Mouse (Mus musculus): ENCODE results near the gene Nlrc4. TPM values are rescaled to one million over a fixed set of nuclear protein-coding genes. Genes with fewer than 3 reads are reported as not detected.

Gene Nlrc4
- polyA plus RNA-seq, 2 experiments, result 0.17 to 0.19 TPM

- Histone ChIP-seq H3K27me3 (ENCODE audit: control insufficient read depth, insufficient read depth, low read length) (no peaks in the 10 kb centered on the region), H3K9me3 (ENCODE audit: control insufficient read depth, low read length) (no peaks in the 10 kb centered on the region), H3K4me1 (replicated peaks; ENCODE audit: control insufficient read depth in 2 of 2, insufficient read depth in 2 of 2, low read length in 1 of 2) (no peaks in the 10 kb centered on the region), H3K4me2 (ENCODE audit: low read depth) (no peak overlapping the region), H3K4me3 (ENCODE audit: insufficient read depth in 1 of 2, low read depth in 2 of 2, low read length in 2 of 2) (no peak overlapping the region), H3K36me3 (replicated peaks; ENCODE audit: control insufficient read depth, insufficient read depth, low read depth) (peaks cover 9% of the 10 kb centered on the region), H3K9ac (replicated peaks) (no peak overlapping the region), H3K27ac (no peak overlapping the region)
- ATAC-seq (ENCODE audit: insufficient read depth), result no peak
- 83% methylated on average over 8 of the region's 8 CpGs for WGBS (ENCODE audit: insufficient replicate concordance)
- no peak for DNase-seq (ENCODE audit: low read depth in 3 of 3, low spot score in 3 of 3)
- TF ChIP-seq CTCF (IDR thresholded peaks at IDR 0.05; ENCODE audit: low read depth) (no peak), EP300 (IDR thresholded peaks at IDR 0.05; ENCODE audit: low read depth) (no peak)
Observed at GRCm38 (mm10) chr17:74416841-74417360, 42.0 kb downstream of the Nlrc4 start.

GRCm38 (mm10) chr17:74414671-74415070 lies 44.3 kb downstream of the Nlrc4 start:
- no peak overlapping the region for H3K27ac ChIP-seq
- H3K9me3 ChIP-seq (ENCODE audit: control insufficient read depth, low read length), result no peaks in the 10 kb centered on the region
- H3K9ac ChIP-seq (replicated peaks), result no peak overlapping the region
- H3K4me3 ChIP-seq (ENCODE audit: insufficient read depth in 1 of 2, low read depth in 2 of 2, low read length in 2 of 2), result no peak overlapping the region
- peaks cover 12% of the 10 kb centered on the region for H3K36me3 ChIP-seq (replicated peaks; ENCODE audit: control insufficient read depth, insufficient read depth, low read depth)
- ATAC-seq (ENCODE audit: insufficient read depth) (no peak), DNase-seq (ENCODE audit: low read depth in 3 of 3, low spot score in 3 of 3) (no peak)
- H3K4me2 ChIP-seq (ENCODE audit: low read depth), result no peak overlapping the region
- no peaks in the 10 kb centered on the region for H3K4me1 ChIP-seq (replicated peaks; ENCODE audit: control insufficient read depth in 2 of 2, insufficient read depth in 2 of 2, low read length in 1 of 2)
- 24% methylated on average over 1 of the region's 1 CpGs for WGBS (ENCODE audit: insufficient replicate concordance)
- TF ChIP-seq CTCF (IDR thresholded peaks at IDR 0.05; ENCODE audit: low read depth), result no peak
- no peak for TF ChIP-seq EP300 (IDR thresholded peaks at IDR 0.05; ENCODE audit: low read depth)
- H3K27me3 ChIP-seq (ENCODE audit: control insufficient read depth, insufficient read depth, low read length), result no peaks in the 10 kb centered on the region

- Histone ChIP-seq H3K36me3 (replicated peaks; ENCODE audit: control insufficient read depth, insufficient read depth, low read depth) (peaks cover 12% of the 10 kb centered on the region), H3K9me3 (ENCODE audit: control insufficient read depth, low read length) (no peaks in the 10 kb centered on the region), H3K9ac (replicated peaks) (no peak overlapping the region), H3K4me3 (ENCODE audit: insufficient read depth in 1 of 2, low read depth in 2 of 2, low read length in 2 of 2) (no peak overlapping the region), H3K27ac (no peak overlapping the region), H3K4me1 (replicated peaks; ENCODE audit: control insufficient read depth in 2 of 2, insufficient read depth in 2 of 2, low read length in 1 of 2) (no peaks in the 10 kb centered on the region), H3K27me3 (ENCODE audit: control insufficient read depth, insufficient read depth, low read length) (no peaks in the 10 kb centered on the region), H3K4me2 (ENCODE audit: low read depth) (no peak overlapping the region)
- DNase-seq (ENCODE audit: low read depth in 3 of 3, low spot score in 3 of 3) (no peak), ATAC-seq (ENCODE audit: insufficient read depth) (no peak)
- TF ChIP-seq CTCF (IDR thresholded peaks at IDR 0.05; ENCODE audit: low read depth) (no peak), EP300 (IDR thresholded peaks at IDR 0.05; ENCODE audit: low read depth) (no peak)
- 74% methylated on average over 8 of the region's 8 CpGs for WGBS (ENCODE audit: insufficient replicate concordance)
Observed at GRCm38 (mm10) chr17:74413324-74413723, 45.6 kb downstream of the Nlrc4 start.

GRCm38 (mm10) chr17:74409722-74410121 lies 49.2 kb downstream of the Nlrc4 start:
- no peaks in the 10 kb centered on the region for H3K9me3 ChIP-seq (ENCODE audit: control insufficient read depth, low read length)
- WGBS (ENCODE audit: insufficient replicate concordance), result 64% methylated on average over 4 of the region's 4 CpGs
- ATAC-seq (ENCODE audit: insufficient read depth), result no peak
- no peak overlapping the region for H3K4me3 ChIP-seq (ENCODE audit: insufficient read depth in 1 of 2, low read depth in 2 of 2, low read length in 2 of 2)
- no peaks in the 10 kb centered on the region for H3K27me3 ChIP-seq (ENCODE audit: control insufficient read depth, insufficient read depth, low read length)
- peaks cover 13% of the 10 kb centered on the region for H3K36me3 ChIP-seq (replicated peaks; ENCODE audit: control insufficient read depth, insufficient read depth, low read depth)
- H3K27ac ChIP-seq, result no peak overlapping the region
- DNase-seq (ENCODE audit: low read depth in 3 of 3, low spot score in 3 of 3), result no peak
- no peak for TF ChIP-seq EP300 (IDR thresholded peaks at IDR 0.05; ENCODE audit: low read depth)
- TF ChIP-seq CTCF (IDR thresholded peaks at IDR 0.05; ENCODE audit: low read depth), result peak; percentile 19; the same call in 1 of the 2 replicates
- H3K9ac ChIP-seq (replicated peaks), result no peak overlapping the region
- no peak overlapping the region for H3K4me2 ChIP-seq (ENCODE audit: low read depth)
- no peaks in the 10 kb centered on the region for H3K4me1 ChIP-seq (replicated peaks; ENCODE audit: control insufficient read depth in 2 of 2, insufficient read depth in 2 of 2, low read length in 1 of 2)

- H3K36me3 ChIP-seq (replicated peaks; ENCODE audit: control insufficient read depth, insufficient read depth, low read depth), result peaks cover 32% of the 10 kb centered on the region
- TF ChIP-seq EP300 (IDR thresholded peaks at IDR 0.05; ENCODE audit: low read depth) (no peak), CTCF (IDR thresholded peaks at IDR 0.05; ENCODE audit: low read depth) (no peak)
- H3K27me3 ChIP-seq (ENCODE audit: control insufficient read depth, insufficient read depth, low read length), result no peaks in the 10 kb centered on the region
- no peaks in the 10 kb centered on the region for H3K4me1 ChIP-seq (replicated peaks; ENCODE audit: control insufficient read depth in 2 of 2, insufficient read depth in 2 of 2, low read length in 1 of 2)
- ATAC-seq (ENCODE audit: insufficient read depth) (no peak), DNase-seq (ENCODE audit: low read depth in 3 of 3, low spot score in 3 of 3) (no peak)
- H3K4me2 ChIP-seq (ENCODE audit: low read depth), result no peak overlapping the region
- no peak overlapping the region for H3K27ac ChIP-seq
- WGBS (ENCODE audit: insufficient replicate concordance), result 74% methylated on average over 8 of the region's 8 CpGs
- no peaks in the 10 kb centered on the region for H3K9me3 ChIP-seq (ENCODE audit: control insufficient read depth, low read length)
- H3K9ac ChIP-seq (replicated peaks), result no peak overlapping the region
- H3K4me3 ChIP-seq (ENCODE audit: insufficient read depth in 1 of 2, low read depth in 2 of 2, low read length in 2 of 2), result no peak overlapping the region
Observed at GRCm38 (mm10) chr17:74406487-74406886, 52.5 kb downstream of the Nlrc4 start.

All from liver, embryonic 14.5 days (tissue).